Mouse (Mus musculus) heart, embryonic 11.5 days (tissue): Measurements from ENCODE around the gene Zbtb39. TPM values are rescaled to one million over a fixed set of nuclear protein-coding genes. Genes with fewer than 3 reads are reported as not detected.

Experiments used
- ATAC-seq: fragments of 200-750 bp; cut with Nextera tagmentation; replicated peaks from 2 replicates; pipeline ENCODE4 v1.8.0; 2017; ENCODE audit warnings: moderate library complexity; ENCODE audit not compliant: insufficient number of reproducible peaks, low FRiP score, low TSS enrichment
- H3K27ac ChIP-seq: fragments of 300-500 bp; sonication (generic); 2 replicates; pipeline ENCODE4 v1.5.1; 2014; ENCODE audit warnings: mild to moderate bottlenecking, low read depth, low read length
- H3K27me3 ChIP-seq: fragments of 300-500 bp; sonication (generic); 2 replicates; pipeline ENCODE4 v1.6.1; 2014; ENCODE audit warnings: mild to moderate bottlenecking, low read length, mixed read lengths; ENCODE audit not compliant: control insufficient read depth, insufficient read depth
- H3K36me3 ChIP-seq: fragments of 300-500 bp; sonication (generic); 2 replicates; pipeline ENCODE4 v1.6.1; 2014; ENCODE audit warnings: mild to moderate bottlenecking, low read length, moderate library complexity, mixed read lengths; ENCODE audit not compliant: control insufficient read depth, insufficient read depth
- H3K4me1 ChIP-seq: fragments of 300-500 bp; sonication (generic); 2 replicates; pipeline ENCODE4 v1.6.1; 2014; ENCODE audit warnings: low read length; ENCODE audit not compliant: control insufficient read depth, insufficient read depth
- H3K4me2 ChIP-seq: fragments of 300-500 bp; sonication (generic); 2 replicates; pipeline ENCODE4 v1.6.1; 2014; ENCODE audit warnings: mild to moderate bottlenecking, moderate library complexity
- H3K4me3 ChIP-seq: fragments of 300-500 bp; sonication (generic); 2 replicates; pipeline ENCODE4 v1.5.1; 2014; ENCODE audit warnings: low read depth, low read length
- H3K9ac ChIP-seq: fragments of 300-500 bp; sonication (generic); 2 replicates; pipeline ENCODE4 v1.6.1; 2014; ENCODE audit warnings: mild to moderate bottlenecking, low read depth, low read length, moderate library complexity
- H3K9me3 ChIP-seq: fragments of 300-500 bp; sonication (generic); replicated peaks from 2 replicates; pipeline ENCODE4 v1.6.1; 2016; ENCODE audit warnings: low read length; ENCODE audit not compliant: control insufficient read depth
- WGBS: fragments of 180-500 bp; shearing (Covaris S2); extraction: QIAGEN DNeasy Blood & Tissue Kit; methylation state at CpG from one replicate; pipeline ENCODE4 v1.1.7; 2014; ENCODE audit not compliant: insufficient replicate concordance; 5-methylcytosine and 5-hydroxymethylcytosine counted together
- polyA plus RNA-seq: library from polyadenylated mRNA; unstranded; fragments of >200 nt; fragmentation: Nextera tagmentation; extraction: Ambion mirVana; gene quantifications from 2 replicates; pipeline ENCODE4 v1.2.1, GENCODE M21; 2014

The Zbtb39 gene
- polyA plus RNA-seq, 1 experiment from 2014 or later = 4.2 TPM

- H3K9me3 ChIP-seq = no peaks in the 10 kb centered on the region
- H3K27me3 ChIP-seq = no peaks in the 10 kb centered on the region
- peak overlapping the region; percentile 95 for H3K4me3 ChIP-seq
- H3K36me3 ChIP-seq = peaks cover 22% of the 10 kb centered on the region
- peaks cover 5% of the 10 kb centered on the region for H3K4me1 ChIP-seq
- under 1% methylated on average over 45 of the region's 55 CpGs for WGBS
- H3K9ac ChIP-seq = peak overlapping the region; percentile 97
- peak overlapping the region; percentile 74 for H3K27ac ChIP-seq
- peak; percentile 32 for ATAC-seq
- H3K4me2 ChIP-seq = peak overlapping the region; percentile 69
Measured at GRCm38 (mm10) chr10:127739661-127740161, 373 bp downstream of the Zbtb39 start.

DNA sequence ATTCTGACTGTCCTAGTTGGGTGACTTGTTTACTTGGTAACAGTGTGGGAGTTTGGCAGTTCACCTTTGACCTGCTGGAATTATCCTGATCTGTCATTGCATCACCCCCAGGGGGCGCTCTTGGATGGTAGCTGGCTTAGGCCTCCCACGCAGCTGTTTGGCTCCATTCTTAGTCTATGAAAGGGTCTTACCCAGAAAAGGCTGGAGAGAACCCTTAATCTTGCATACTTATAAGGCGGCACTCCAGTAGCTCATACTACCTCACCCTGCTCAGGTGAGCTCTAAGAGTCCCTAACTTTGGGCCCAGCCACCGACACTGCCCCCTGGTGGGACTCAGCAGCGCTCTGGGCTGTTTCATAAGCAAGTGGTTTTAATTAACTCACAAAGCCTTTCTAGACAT lies 5.3 kb downstream of the Zbtb39 start:
- no peak overlapping the region for H3K4me2 ChIP-seq
- no peak overlapping the region for H3K9ac ChIP-seq
- H3K4me3 ChIP-seq = no peak overlapping the region
- H3K4me1 ChIP-seq = peaks cover 15% of the 10 kb centered on the region
- H3K9me3 ChIP-seq = no peaks in the 10 kb centered on the region
- ATAC-seq = no peak
- H3K27me3 ChIP-seq = no peaks in the 10 kb centered on the region
- WGBS = 66% methylated on average over 5 of the region's 5 CpGs
- H3K36me3 ChIP-seq = peaks cover 24% of the 10 kb centered on the region
- no peak overlapping the region for H3K27ac ChIP-seq

DNA sequence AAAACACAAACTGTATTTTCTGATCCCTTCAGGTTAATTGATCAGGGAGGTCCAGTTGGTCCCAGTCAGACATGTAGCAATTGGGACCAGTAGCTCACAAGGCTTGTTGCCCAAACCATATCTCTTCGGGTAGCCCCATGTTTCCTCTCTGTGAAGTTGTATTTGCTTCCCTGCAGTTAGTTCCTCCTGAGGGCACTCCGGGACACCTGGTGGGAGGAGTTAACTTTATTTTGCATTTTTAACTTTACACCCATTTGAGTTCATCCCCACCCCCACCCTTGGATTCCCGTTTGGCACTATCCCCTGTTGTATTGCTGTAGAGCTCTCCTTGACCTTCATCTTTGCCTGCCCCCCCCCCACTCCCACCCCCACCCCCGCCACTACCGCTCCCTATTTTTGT lies 6.5 kb downstream of the Zbtb39 start:
- H3K4me1 ChIP-seq = peaks cover 11% of the 10 kb centered on the region
- WGBS = 65% methylated on average over 4 of the region's 5 CpGs
- H3K4me3 ChIP-seq = no peak overlapping the region
- peaks cover 24% of the 10 kb centered on the region for H3K36me3 ChIP-seq
- H3K27me3 ChIP-seq = no peaks in the 10 kb centered on the region
- H3K27ac ChIP-seq = no peak overlapping the region
- no peak overlapping the region for H3K4me2 ChIP-seq
- H3K9me3 ChIP-seq = no peaks in the 10 kb centered on the region
- ATAC-seq = no peak
- H3K9ac ChIP-seq = no peak overlapping the region

GRCm38 (mm10) chr10:127747254-127747653 lies 7.9 kb downstream of the Zbtb39 start:
- Histone ChIP-seq H3K4me3 (no peak overlapping the region), H3K4me1 (peaks cover 11% of the 10 kb centered on the region; the same call in 1 of the 2 replicates), H3K4me2 (peak overlapping the region; percentile 61), H3K36me3 (peaks cover 24% of the 10 kb centered on the region), H3K9me3 (no peaks in the 10 kb centered on the region), H3K27me3 (no peaks in the 10 kb centered on the region), H3K9ac (no peak overlapping the region), H3K27ac (0 out of 2 replicates have a peak overlapping the region, but pooled peaks have one; percentile 8)
- no peak for ATAC-seq
- 84% methylated on average over 8 of the region's 8 CpGs for WGBS

GRCm38 (mm10) chr10:127748847-127749612 lies 9.7 kb downstream of the Zbtb39 start:
- Histone ChIP-seq H3K36me3 (peaks cover 8% of the 10 kb centered on the region), H3K27me3 (no peaks in the 10 kb centered on the region), H3K4me3 (peak overlapping the region; percentile 45), H3K4me2 (peak overlapping the region; percentile 61), H3K27ac (peak overlapping the region; percentile 70), H3K9me3 (no peaks in the 10 kb centered on the region), H3K9ac (peak overlapping the region; percentile 64), H3K4me1 (peaks cover 11% of the 10 kb centered on the region; the same call in 1 of the 2 replicates)
- 9% methylated on average over 8 of the region's 8 CpGs for WGBS
- no peak; the same call in 1 of the 2 replicates for ATAC-seq

GRCm38 (mm10) chr10:127750136-127750777 lies 10.9 kb downstream of the Zbtb39 start:
- H3K4me1 ChIP-seq = peaks cover 14% of the 10 kb centered on the region; the same call in 1 of the 2 replicates
- peak overlapping the region; percentile 70 for H3K27ac ChIP-seq
- 41% methylated on average over 24 of the region's 24 CpGs for WGBS
- peak overlapping the region; percentile 45 for H3K4me3 ChIP-seq
- H3K4me2 ChIP-seq = peak overlapping the region; percentile 61
- H3K36me3 ChIP-seq = no peaks in the 10 kb centered on the region; the same call in 1 of the 2 replicates
- no peaks in the 10 kb centered on the region for H3K9me3 ChIP-seq
- H3K27me3 ChIP-seq = no peaks in the 10 kb centered on the region
- no peak for ATAC-seq
- peak overlapping the region; percentile 64 for H3K9ac ChIP-seq

GRCm38 (mm10) chr10:127751548-127751947 lies 12.2 kb downstream of the Zbtb39 start, which contains the start of gene Gpr182:
Gene Gpr182, minus strand, starts transcription at chr10:127751732.
- 34% methylated on average over 8 of the region's 8 CpGs for WGBS

DNA sequence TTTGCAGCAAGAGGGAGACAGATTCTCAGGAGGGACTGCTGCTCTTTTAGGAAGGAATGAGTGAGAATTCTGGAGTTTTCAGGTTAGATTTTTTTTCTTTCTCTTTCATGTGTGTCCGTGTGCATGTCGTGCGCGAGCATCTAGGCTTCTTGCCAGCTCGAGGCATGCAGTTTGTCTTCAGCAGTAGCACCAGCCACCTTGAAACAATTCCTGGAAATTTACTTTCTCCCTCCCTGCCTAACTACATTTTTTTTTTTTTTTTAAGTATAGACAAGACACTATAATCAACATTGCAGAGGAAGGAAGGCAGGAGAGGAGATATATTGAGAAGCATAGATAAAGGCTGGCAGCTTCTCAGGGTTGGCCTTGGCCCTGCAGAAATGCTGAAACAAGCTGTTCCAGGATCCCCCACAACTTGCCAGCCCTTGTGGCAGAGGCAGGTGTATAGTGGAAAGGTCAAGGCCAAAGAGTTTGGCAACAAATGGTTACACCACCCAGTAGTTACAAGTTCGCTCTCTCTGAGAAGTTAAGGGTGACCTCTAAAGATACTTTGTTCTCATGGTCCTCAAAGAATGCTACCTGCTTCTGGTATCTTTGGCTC lies 15.3 kb downstream of the Zbtb39 start:
- Histone ChIP-seq H3K27ac (peak overlapping the region; percentile 59; the same call in 1 of the 2 replicates), H3K36me3 (no peaks in the 10 kb centered on the region; the same call in 1 of the 2 replicates), H3K4me1 (peaks cover 4% of the 10 kb centered on the region; the same call in 1 of the 2 replicates), H3K27me3 (no peaks in the 10 kb centered on the region), H3K9ac (no peak overlapping the region), H3K4me2 (no peak overlapping the region), H3K4me3 (no peak overlapping the region), H3K9me3 (no peaks in the 10 kb centered on the region)
- WGBS = 62% methylated on average over 6 of the region's 6 CpGs
- no peak for ATAC-seq

More at GRCm38 (mm10) chr10:127751548-127751947, 12.2 kb downstream of the Zbtb39 start, which contains the start of gene Gpr182:
- Histone ChIP-seq H3K9me3 (no peaks in the 10 kb centered on the region), H3K4me1 (peaks cover 14% of the 10 kb centered on the region; the same call in 1 of the 2 replicates), H3K36me3 (no peaks in the 10 kb centered on the region; the same call in 1 of the 2 replicates), H3K27me3 (no peaks in the 10 kb centered on the region), H3K9ac (peak within 1 kb of the TSS; percentile 64), H3K4me2 (peak within 1 kb of the TSS; percentile 61), H3K27ac (peak within 1 kb of the TSS; percentile 29; the same call in 1 of the 2 replicates), H3K4me3 (peak within 1 kb of the TSS; percentile 45)
- no peak for ATAC-seq
